Mouse (Mus musculus) left cerebral cortex, postnatal 14 days (tissue): ENCODE results near the gene Kdm2b. TPM values are rescaled to one million over a fixed set of nuclear protein-coding genes. Genes with fewer than 3 reads are reported as not detected.

Experiments used
- DNase-seq, 2 experiments: peaks; one replicate each; pipeline ENCODE4 v3.0.0; 2021 to 2022; ENCODE audit warnings: low spot score in 2 of 2, mixed read lengths in 1 of 2
- intact Hi-C: fragments of 180-260 bp; cut with DNase I; formaldehyde crosslinking; loops from one replicate; pipeline ENCODE4 v1.15.1; 2025
- long read RNA-seq, 2 experiments: library from polyadenylated mRNA; stranded (forward); transcript quantifications; one replicate each; pipeline ENCODE4 v2.0.0; 2021
- total RNA-seq, 2 experiments: library from RNA; stranded (reverse); gene quantifications; 2 replicates each; pipeline ENCODE4 v1.2.3; 2021

Gene Kdm2b
- 10 to 100 TPM; 29.1 to 31.1 TPM for total RNA-seq
- long read RNA-seq, experiment 1, full-length matches to known transcripts, result 10 of 18 reads
- long read RNA-seq, experiment 1, partial matches to known transcripts, result 3 of 18 reads
- long read RNA-seq, experiment 1, other reads (novel, unspliced or antisense), result 5 of 18 reads
- long read RNA-seq, experiment 2, transcript Kdm2b-201 (12 exons, 3,532 nt), result major isoform, 9 of 17 reads
- long read RNA-seq, experiment 2, partial matches to known transcripts, result 5 of 17 reads
- long read RNA-seq, experiment 2, other reads (novel, unspliced or antisense), result 3 of 17 reads

- DNase-seq, result no peak
- intact Hi-C loops, result no loop called here
Observed at GRCm38 (mm10) chr5:122989551-122990330, at the start of gene Kdm2b. Kdm2b (minus strand) TSS chr5:122989823.

- DNase-seq, result peak in 1 of 2 experiments; percentile 40
- intact Hi-C loops, result no loop called here
Observed at GRCm38 (mm10) chr5:123039120-123039752, 49.6 kb upstream of the Kdm2b start.

- no peak for DNase-seq
- intact Hi-C loops, result no loop called here
Observed at GRCm38 (mm10) chr5:123038115-123038514, 48.5 kb upstream of the Kdm2b start.

- no peak for DNase-seq
Observed at GRCm38 (mm10) chr5:123035564-123035963, 45.9 kb upstream of the Kdm2b start.

GRCm38 (mm10) chr5:123035089-123035488, 45.5 kb upstream of the Kdm2b start:
- intact Hi-C loops, result no loop called here
- no peak for DNase-seq

More at GRCm38 (mm10) chr5:123035564-123035963, 45.9 kb upstream of the Kdm2b start:
- intact Hi-C loops, result no loop called here

GRCm38 (mm10) chr5:123033646-123034160, 44.1 kb upstream of the Kdm2b start:
- intact Hi-C loops, result no loop called here
- no peak for DNase-seq

GRCm38 (mm10) chr5:123031312-123031711, 41.7 kb upstream of the Kdm2b start:
- intact Hi-C loops, result no loop called here
- DNase-seq, result no peak

- intact Hi-C loops, result no loop called here
- DNase-seq, result no peak
Observed at GRCm38 (mm10) chr5:123029729-123030128, 40.1 kb upstream of the Kdm2b start.

GRCm38 (mm10) chr5:123027436-123027835, 37.8 kb upstream of the Kdm2b start:
- intact Hi-C loops, result no loop called here
- DNase-seq, result no peak

- DNase-seq, result no peak
- intact Hi-C loops, result no loop called here
Observed at GRCm38 (mm10) chr5:123026414-123026813, 36.8 kb upstream of the Kdm2b start.

- intact Hi-C loops, result no loop called here
- no peak for DNase-seq
Observed at GRCm38 (mm10) chr5:123024965-123025573, 35.4 kb upstream of the Kdm2b start.

- no peak for DNase-seq
Observed at GRCm38 (mm10) chr5:123024312-123024711, 34.7 kb upstream of the Kdm2b start.

GRCm38 (mm10) chr5:123023049-123023448, 33.4 kb upstream of the Kdm2b start:
- intact Hi-C loops, result no loop called here
- no peak for DNase-seq

More at GRCm38 (mm10) chr5:123024312-123024711, 34.7 kb upstream of the Kdm2b start:
- intact Hi-C loops, result no loop called here

GRCm38 (mm10) chr5:123021438-123021837, 31.8 kb upstream of the Kdm2b start:
- intact Hi-C loops, result no loop called here
- DNase-seq, result no peak

- intact Hi-C loops, result no loop called here
- no peak for DNase-seq
Observed at GRCm38 (mm10) chr5:123020426-123020825, 30.8 kb upstream of the Kdm2b start.

- intact Hi-C loops, result no loop called here
- no peak for DNase-seq
Observed at GRCm38 (mm10) chr5:123019336-123020016, 29.9 kb upstream of the Kdm2b start.

- intact Hi-C loops, result no loop called here
- DNase-seq, result no peak
Observed at GRCm38 (mm10) chr5:123017504-123017903, 27.9 kb upstream of the Kdm2b start.

- no peak for DNase-seq
- intact Hi-C loops, result no loop called here
Observed at GRCm38 (mm10) chr5:123015915-123016314, 26.3 kb upstream of the Kdm2b start.
